Mouse (Mus musculus) testis, postnatal 14 days (tissue): ENCODE data around the gene Prrc2b.

Source experiments
- DNase-seq: peaks from one replicate; pipeline ENCODE4 v3.0.0; 2021; ENCODE audit warnings: low spot score

Gene Prrc2b

GRCm38 (mm10) chr2:32282727-32283126 is 131.8 kb downstream of the Prrc2b start:
- DNase-seq = peak; percentile 41

GRCm38 (mm10) chr2:32283986-32284385 is 133.1 kb downstream of the Prrc2b start:
- DNase-seq = no peak
